Mouse (Mus musculus) embryonic facial prominence, embryonic 13.5 days (tissue): ENCODE measurements at regions not wholly inside any gene's neighbourhood (a gene's known extent, or its start where the extent isn't known, plus 50 kb on each side); places are given as distances from the start of the nearest gene placed in this dataset.

Source experiments
- ATAC-seq: fragments of 200-750 bp; cut with Nextera tagmentation; 2 replicates; pipeline ENCODE4 v1.8.0; 2017; ENCODE audit warnings: low read depth; ENCODE audit not compliant: insufficient number of reproducible peaks, insufficient read depth, low FRiP score, low TSS enrichment
- H3K27ac ChIP-seq: fragments of 300-500 bp; sonication (generic); 2 replicates; pipeline ENCODE4 v1.5.1; 2015; ENCODE audit warnings: moderate library complexity, mild to moderate bottlenecking, inconsistent platforms
- H3K27me3 ChIP-seq: fragments of 300-500 bp; sonication (generic); 2 replicates; pipeline ENCODE4 v1.6.1; 2015; ENCODE audit warnings: mild to moderate bottlenecking, inconsistent platforms
- H3K36me3 ChIP-seq: fragments of 300-500 bp; sonication (generic); 2 replicates; pipeline ENCODE4 v1.6.1; 2015; ENCODE audit warnings: mild to moderate bottlenecking, inconsistent platforms
- H3K4me1 ChIP-seq: fragments of 300-500 bp; sonication (generic); 2 replicates; pipeline ENCODE4 v1.6.1; 2015; ENCODE audit warnings: inconsistent platforms
- H3K4me2 ChIP-seq: fragments of 300-500 bp; sonication (generic); 2 replicates; pipeline ENCODE4 v1.6.1; 2015; ENCODE audit warnings: moderate library complexity, mild to moderate bottlenecking, inconsistent platforms
- H3K4me3 ChIP-seq: fragments of 300-500 bp; sonication (generic); 2 replicates; pipeline ENCODE4 v1.5.1; 2015; ENCODE audit warnings: mild to moderate bottlenecking, inconsistent platforms
- H3K9ac ChIP-seq: fragments of 300-500 bp; sonication (generic); 2 replicates; pipeline ENCODE4 v1.6.1; 2015; ENCODE audit warnings: mild to moderate bottlenecking, inconsistent platforms
- H3K9me3 ChIP-seq: fragments of 300-500 bp; sonication (generic); 2 replicates; pipeline ENCODE4 v1.6.1; 2016; ENCODE audit warnings: inconsistent platforms
- WGBS: fragments of 180-500 bp; shearing (Covaris S2); methylation state at CpG from one replicate; pipeline ENCODE4 v1.1.7; 2015; ENCODE audit warnings: mixed read lengths; 5-methylcytosine and 5-hydroxymethylcytosine counted together

DNA sequence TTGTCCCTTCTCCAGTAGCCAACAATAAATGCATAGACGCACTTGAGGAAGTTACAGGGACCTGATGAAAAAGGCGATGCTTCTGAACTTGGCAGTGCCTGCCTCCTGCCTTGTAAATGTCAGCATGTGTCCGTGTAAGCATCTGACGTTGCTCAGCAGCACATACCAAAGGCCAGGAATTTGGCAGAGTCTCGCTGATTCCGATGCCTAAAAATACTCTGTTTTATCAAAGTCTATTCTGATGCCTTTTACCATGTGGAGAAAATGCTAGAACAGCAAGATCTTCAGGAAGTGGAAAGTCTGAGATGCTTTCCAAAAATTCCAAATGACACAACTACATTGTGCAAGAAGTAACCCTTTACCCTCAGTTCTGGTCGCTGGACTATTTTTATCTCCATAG lies 92.5 kb upstream of the N6amt1 start:
- no peaks in the 10 kb centered on the region for H3K36me3 ChIP-seq
- ATAC-seq = no peak
- H3K4me3 ChIP-seq = no peak overlapping the region
- H3K27ac ChIP-seq = no peak overlapping the region
- H3K27me3 ChIP-seq = no peaks in the 10 kb centered on the region
- H3K9ac ChIP-seq = no peak overlapping the region
- H3K9me3 ChIP-seq = no peaks in the 10 kb centered on the region
- 61% methylated on average over 7 of the region's 7 CpGs for WGBS
- H3K4me2 ChIP-seq = no peak overlapping the region
- H3K4me1 ChIP-seq = peaks cover 5% of the 10 kb centered on the region

DNA sequence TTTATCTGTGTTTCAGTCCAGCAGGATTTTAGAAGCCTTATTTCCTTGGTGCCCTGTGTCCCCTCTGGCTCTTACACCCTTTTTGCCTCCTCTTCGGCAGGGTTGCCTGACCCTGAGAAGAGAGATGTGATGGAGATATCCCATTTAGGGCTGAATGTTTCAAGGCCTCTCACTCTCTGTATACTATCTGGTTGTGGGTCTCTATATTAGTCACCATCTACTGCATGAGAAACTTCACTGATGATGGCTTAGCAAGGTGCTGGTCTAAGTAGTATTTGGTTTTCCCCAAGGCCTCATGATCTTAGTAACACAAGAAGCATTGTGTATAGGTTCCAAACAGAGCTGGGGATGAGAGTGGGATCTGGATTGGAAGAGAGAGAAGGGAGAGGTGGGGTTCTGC lies 99.2 kb upstream of the N6amt1 start:
- Histone ChIP-seq H3K27ac (no peak overlapping the region), H3K9ac (no peak overlapping the region), H3K4me2 (no peak overlapping the region), H3K36me3 (no peaks in the 10 kb centered on the region), H3K4me1 (no peaks in the 10 kb centered on the region), H3K4me3 (no peak overlapping the region), H3K27me3 (no peaks in the 10 kb centered on the region), H3K9me3 (no peaks in the 10 kb centered on the region)
- no peak for ATAC-seq
- 86% methylated on average over 1 of the region's 1 CpGs for WGBS

DNA sequence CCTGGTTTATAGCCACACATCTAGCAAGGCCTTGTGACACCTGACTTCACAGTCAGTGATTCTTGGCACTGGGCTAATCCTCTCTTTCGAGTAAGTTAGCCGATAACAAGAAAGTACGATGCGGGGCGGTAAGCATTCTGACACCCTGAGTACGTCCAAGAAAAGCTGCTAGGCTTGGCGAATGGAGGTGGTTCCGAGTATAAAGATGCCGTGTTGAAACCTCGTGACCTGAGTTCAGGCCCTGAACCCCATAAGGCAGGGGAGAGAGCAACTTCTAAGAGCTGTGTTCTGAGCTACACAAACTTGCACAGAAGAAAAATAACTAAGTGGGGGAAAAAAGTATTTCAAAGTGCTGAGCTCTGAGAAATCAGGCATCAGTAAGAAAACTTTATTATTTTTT lies 103.5 kb upstream of the N6amt1 start:
- Histone ChIP-seq H3K9me3 (no peaks in the 10 kb centered on the region), H3K9ac (no peak overlapping the region), H3K27ac (no peak overlapping the region), H3K36me3 (no peaks in the 10 kb centered on the region), H3K4me3 (no peak overlapping the region), H3K4me1 (peaks cover 11% of the 10 kb centered on the region; the same call in 1 of the 2 replicates), H3K27me3 (0 out of 2 replicates have a peak, but pooled peaks cover 4% of the 10 kb centered on the region), H3K4me2 (no peak overlapping the region)
- 87% methylated on average over 10 of the region's 10 CpGs for WGBS
- no peak for ATAC-seq

DNA sequence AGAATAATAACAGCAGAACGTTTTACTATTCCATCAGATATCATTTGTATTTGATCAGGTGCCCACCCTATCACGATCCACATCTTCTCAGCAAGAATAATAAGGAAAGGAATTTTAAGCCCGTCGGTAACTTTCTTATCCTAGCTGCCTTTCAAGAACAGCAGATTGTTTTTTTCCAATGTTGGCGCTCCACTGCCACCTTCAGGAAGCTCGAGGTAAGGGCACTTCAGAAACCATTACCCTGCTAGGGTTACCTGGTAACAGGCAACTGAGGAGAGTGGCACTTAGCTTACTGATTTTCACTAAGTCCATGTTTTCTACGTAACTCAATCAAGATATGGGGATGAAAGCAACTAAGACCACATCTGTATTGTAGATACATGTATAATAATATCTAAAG lies 104.1 kb upstream of the N6amt1 start:
- Histone ChIP-seq H3K36me3 (no peaks in the 10 kb centered on the region), H3K4me1 (peaks cover 11% of the 10 kb centered on the region; the same call in 1 of the 2 replicates), H3K27me3 (peaks cover 4% of the 10 kb centered on the region; the same call in 1 of the 2 replicates), H3K9ac (no peak overlapping the region), H3K4me2 (no peak overlapping the region), H3K27ac (no peak overlapping the region), H3K4me3 (no peak overlapping the region), H3K9me3 (no peaks in the 10 kb centered on the region)
- 26% methylated on average over 7 of the region's 7 CpGs for WGBS
- no peak for ATAC-seq

DNA sequence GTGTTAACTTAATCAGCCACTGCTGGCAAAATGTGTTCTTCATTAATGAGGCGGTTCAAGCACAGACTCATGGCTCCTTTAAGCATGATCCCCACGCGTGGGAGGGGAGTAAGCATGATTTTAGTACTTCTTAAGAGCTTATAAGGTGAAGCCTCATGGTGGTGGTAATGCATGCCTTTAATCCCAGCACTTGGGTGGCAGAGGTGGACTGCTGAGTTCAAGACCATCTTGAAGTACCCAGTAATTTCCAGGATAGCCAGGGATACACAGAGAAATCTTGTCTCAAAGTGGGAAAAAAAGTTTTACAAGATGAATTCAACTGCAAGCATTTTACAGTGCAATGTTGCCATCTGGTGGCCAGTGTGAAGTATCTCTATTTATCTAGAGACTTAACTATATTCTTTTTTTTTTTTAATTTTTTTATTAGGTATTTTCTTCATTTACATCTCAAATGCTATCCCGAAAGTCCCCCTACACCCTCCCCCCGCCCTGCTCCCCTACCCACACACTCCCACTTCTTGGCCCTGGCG lies 105.4 kb upstream of the N6amt1 start:
- no peak for ATAC-seq

DNA sequence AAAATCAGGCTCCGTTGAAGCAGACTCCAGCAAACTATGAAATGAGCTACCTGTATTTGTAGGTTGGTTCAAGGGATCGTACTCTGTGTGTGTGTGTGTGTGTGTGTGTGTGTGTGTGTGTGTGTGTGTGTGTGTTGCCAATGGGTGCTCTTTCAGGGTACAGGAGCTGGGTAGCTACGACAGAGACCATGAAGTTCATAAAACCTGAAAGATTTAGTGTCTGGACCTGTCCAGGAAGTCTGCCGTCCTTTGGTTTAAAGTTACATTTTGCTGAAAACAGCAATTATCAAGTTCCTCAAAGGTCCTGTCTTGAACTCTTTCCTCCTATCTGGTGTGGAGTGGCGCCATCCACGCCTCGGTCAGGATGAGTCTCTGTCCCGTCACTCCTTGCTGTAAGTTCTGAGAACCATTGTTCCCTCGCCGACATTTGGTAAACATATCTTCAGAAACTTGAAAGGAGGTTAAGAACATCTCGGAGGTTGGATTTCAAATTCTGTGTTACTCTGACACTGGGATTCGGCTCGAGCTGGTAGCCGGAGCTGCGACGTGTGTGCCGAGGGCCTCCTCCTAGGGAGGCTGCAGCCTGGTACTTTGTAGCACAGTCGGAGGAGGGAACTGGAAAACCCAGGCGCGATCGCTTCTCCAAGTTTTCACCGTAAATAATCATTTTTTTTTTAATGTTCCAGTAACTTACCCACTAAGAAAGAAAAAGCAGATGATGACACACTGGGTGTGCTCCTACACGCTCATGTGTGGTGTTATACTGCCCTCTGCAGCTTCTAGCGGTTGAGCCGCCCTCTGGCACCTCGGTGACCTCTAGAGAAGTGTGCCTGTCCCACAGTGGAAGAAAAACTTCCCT lies 107.8 kb upstream of the N6amt1 start:
- peak overlapping the region; percentile 40; the same call in 1 of the 2 replicates for H3K9ac ChIP-seq
- H3K4me3 ChIP-seq = peak overlapping the region; percentile 26

More for the DNA sequence above, 105.4 kb upstream of the N6amt1 start:
- Histone ChIP-seq H3K27ac (no peak overlapping the region), H3K27me3 (peaks cover 4% of the 10 kb centered on the region; the same call in 1 of the 2 replicates), H3K9me3 (no peaks in the 10 kb centered on the region), H3K4me2 (no peak overlapping the region), H3K36me3 (no peaks in the 10 kb centered on the region), H3K9ac (no peak overlapping the region), H3K4me3 (no peak overlapping the region), H3K4me1 (peaks cover 16% of the 10 kb centered on the region; the same call in 1 of the 2 replicates)
- WGBS = 29% methylated on average over 6 of the region's 6 CpGs

DNA sequence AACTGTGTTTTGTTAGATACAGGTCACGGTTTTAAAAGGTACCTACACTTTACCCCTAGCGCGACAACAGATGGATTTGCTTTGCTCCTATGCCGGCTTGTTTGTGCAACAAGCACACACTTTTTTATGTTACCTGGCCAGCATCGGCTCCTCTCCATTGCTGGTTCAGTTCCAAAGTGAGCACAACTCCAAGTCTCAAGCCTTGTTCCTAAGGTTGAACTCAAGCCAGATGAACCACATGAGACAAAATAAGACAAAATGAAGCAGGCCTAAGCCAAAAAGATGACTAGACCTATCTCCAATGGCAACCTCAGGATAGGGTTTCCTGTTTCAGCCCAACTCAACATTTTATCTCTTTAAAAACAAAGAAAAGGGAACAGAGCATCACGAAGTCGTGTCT lies 108.5 kb upstream of the N6amt1 start:
- Histone ChIP-seq H3K4me2 (no peak overlapping the region), H3K36me3 (no peaks in the 10 kb centered on the region), H3K9ac (no peak overlapping the region), H3K4me3 (no peak overlapping the region), H3K9me3 (no peaks in the 10 kb centered on the region), H3K4me1 (peaks cover 16% of the 10 kb centered on the region; the same call in 1 of the 2 replicates), H3K27me3 (peaks cover 4% of the 10 kb centered on the region), H3K27ac (no peak overlapping the region)
- no peak for ATAC-seq
- WGBS = 83% methylated on average over 7 of the region's 7 CpGs

More for the DNA sequence above, 107.8 kb upstream of the N6amt1 start:
- peaks cover 4% of the 10 kb centered on the region for H3K27me3 ChIP-seq
- peak overlapping the region; percentile 50 for H3K4me2 ChIP-seq
- peak overlapping the region; percentile 60 for H3K27ac ChIP-seq
- no peaks in the 10 kb centered on the region for H3K9me3 ChIP-seq
- peak; percentile 75 for ATAC-seq
- peaks cover 16% of the 10 kb centered on the region; the same call in 1 of the 2 replicates for H3K4me1 ChIP-seq
- WGBS = 34% methylated on average over 26 of the region's 26 CpGs
- H3K36me3 ChIP-seq = no peaks in the 10 kb centered on the region

DNA sequence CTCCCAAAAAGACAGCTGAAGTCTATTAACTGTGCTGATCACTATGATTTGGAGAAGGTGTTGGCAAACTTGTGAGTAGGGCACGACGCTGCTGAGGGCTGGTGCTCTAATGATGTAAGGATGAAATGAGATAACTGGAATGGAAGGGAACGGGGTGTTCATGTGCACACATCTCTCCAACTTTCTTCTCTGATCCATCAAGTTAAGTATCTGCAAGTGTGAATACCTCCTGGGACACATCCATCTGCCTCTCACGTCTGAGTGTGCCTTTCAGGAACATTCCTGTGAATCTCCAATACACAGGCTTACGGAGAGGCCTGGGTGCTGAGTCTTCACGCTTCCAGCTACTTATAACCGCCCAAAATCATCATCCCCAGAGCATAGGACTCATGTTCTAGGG lies 112.0 kb upstream of the N6amt1 start:
- peaks cover 14% of the 10 kb centered on the region; the same call in 1 of the 2 replicates for H3K4me1 ChIP-seq
- no peak overlapping the region for H3K9ac ChIP-seq
- H3K36me3 ChIP-seq = no peaks in the 10 kb centered on the region
- 80% methylated on average over 7 of the region's 7 CpGs for WGBS
- ATAC-seq = no peak
- H3K4me2 ChIP-seq = no peak overlapping the region
- H3K4me3 ChIP-seq = no peak overlapping the region
- H3K27me3 ChIP-seq = peaks cover under 1% of the 10 kb centered on the region
- no peak overlapping the region for H3K27ac ChIP-seq
- H3K9me3 ChIP-seq = no peaks in the 10 kb centered on the region

DNA sequence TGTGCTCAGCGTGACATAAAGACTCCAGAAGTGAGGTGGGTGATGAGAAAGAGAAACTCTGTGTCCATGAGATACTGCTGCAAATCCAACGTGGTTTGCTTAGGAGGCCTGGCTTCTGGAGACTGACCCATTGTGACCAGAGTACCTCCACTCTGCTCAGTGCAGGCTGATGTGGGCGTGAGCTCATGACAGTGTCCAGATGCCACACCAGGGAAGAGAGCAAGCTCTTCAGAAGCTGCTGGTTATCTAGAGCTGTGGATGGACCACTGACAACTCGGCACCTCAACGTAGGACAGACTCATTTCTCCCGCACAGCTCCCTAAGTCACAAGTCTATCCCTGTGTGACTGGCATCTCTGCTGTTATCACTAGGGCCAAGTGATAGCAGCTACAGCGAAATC lies 114.9 kb upstream of the N6amt1 start:
- peak; percentile 10; the same call in 1 of the 2 replicates for ATAC-seq
- no peaks in the 10 kb centered on the region for H3K36me3 ChIP-seq

DNA sequence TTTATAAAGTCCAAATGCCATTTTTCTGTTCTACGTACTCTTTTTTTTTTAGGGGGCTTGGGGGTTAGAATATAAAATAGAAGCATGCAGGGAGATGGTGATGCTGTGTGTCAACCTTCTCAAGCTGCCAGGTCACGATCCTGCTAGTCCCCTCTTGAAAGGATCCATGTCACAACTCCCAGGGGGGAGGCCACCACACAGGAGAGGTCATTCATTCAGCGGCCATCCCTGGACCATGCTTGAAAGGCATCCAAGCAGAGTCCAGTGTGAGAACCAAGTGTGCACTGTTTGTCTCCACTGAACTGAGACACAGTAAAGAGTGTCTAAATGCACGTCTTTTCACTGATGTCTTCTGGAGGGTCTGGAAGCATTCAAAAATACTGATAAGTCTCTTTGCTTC lies 119.8 kb upstream of the N6amt1 start:
- H3K4me3 ChIP-seq = no peak overlapping the region
- H3K4me1 ChIP-seq = no peaks in the 10 kb centered on the region
- H3K9ac ChIP-seq = no peak overlapping the region
- H3K36me3 ChIP-seq = no peaks in the 10 kb centered on the region
- H3K27ac ChIP-seq = no peak overlapping the region
- no peak for ATAC-seq
- H3K27me3 ChIP-seq = no peaks in the 10 kb centered on the region; the same call in 1 of the 2 replicates
- no peak overlapping the region for H3K4me2 ChIP-seq
- WGBS = 70% methylated on average over 4 of the region's 4 CpGs
- H3K9me3 ChIP-seq = 0 out of 2 replicates have a peak, but pooled peaks cover 6% of the 10 kb centered on the region

More for the DNA sequence above, 114.9 kb upstream of the N6amt1 start:
- H3K4me1 ChIP-seq = 0 out of 2 replicates have a peak, but pooled peaks cover 6% of the 10 kb centered on the region
- no peak overlapping the region for H3K4me2 ChIP-seq
- H3K9ac ChIP-seq = no peak overlapping the region
- no peak overlapping the region for H3K27ac ChIP-seq
- no peaks in the 10 kb centered on the region for H3K9me3 ChIP-seq
- H3K27me3 ChIP-seq = no peaks in the 10 kb centered on the region; the same call in 1 of the 2 replicates
- H3K4me3 ChIP-seq = no peak overlapping the region
- 88% methylated on average over 7 of the region's 7 CpGs for WGBS

DNA sequence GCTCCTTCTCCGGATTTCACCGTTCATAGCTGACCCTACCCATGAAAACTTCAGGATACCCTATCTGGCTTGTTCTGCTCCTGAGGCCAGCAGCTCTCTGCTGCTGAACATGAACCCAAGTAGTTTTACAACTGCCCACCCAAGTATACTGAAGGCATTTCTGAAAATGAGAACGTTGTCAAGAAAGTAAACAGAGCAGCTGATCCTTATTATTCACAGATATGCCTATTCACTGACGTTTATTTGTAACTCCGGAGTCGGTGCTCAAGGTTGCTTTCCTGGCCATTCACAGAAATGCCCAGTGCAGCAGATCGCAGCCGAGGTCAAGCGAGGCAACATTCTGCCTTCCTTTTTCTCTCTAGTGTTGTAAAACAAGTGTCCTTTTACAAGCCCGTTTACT lies 128.4 kb upstream of the N6amt1 start:
- Histone ChIP-seq H3K9ac (no peak overlapping the region), H3K27me3 (peaks cover 7% of the 10 kb centered on the region; the same call in 1 of the 2 replicates), H3K4me2 (no peak overlapping the region), H3K4me1 (peaks cover 8% of the 10 kb centered on the region), H3K27ac (peak overlapping the region; percentile 16; the same call in 1 of the 2 replicates), H3K36me3 (no peaks in the 10 kb centered on the region), H3K4me3 (no peak overlapping the region), H3K9me3 (no peaks in the 10 kb centered on the region)
- 49% methylated on average over 10 of the region's 10 CpGs for WGBS
- no peak for ATAC-seq
